Mouse (Mus musculus): ENCODE measurements around the gene Syt12.
A peak's percentile ranks its signal among the peaks of the same experiment; 100 is the strongest.
"Not testable (repeated sequence)": the region's sequence is repeated elsewhere in the genome, so short reads cannot be mapped to it uniquely, and the experiment has no call there.

The Syt12 gene

GRCm38 (mm10) chr19:4487877-4488276 lies 10.6 kb upstream of the Syt12 start:
- DNase-seq: no peak

GRCm38 (mm10) chr19:4485006-4485405 lies 7.8 kb upstream of the Syt12 start:
- DNase-seq: peak; percentile 29

GRCm38 (mm10) chr19:4482111-4482859 lies 5.0 kb upstream of the Syt12 start:
- no peak for DNase-seq

GRCm38 (mm10) chr19:4481326-4481725 lies 4.1 kb upstream of the Syt12 start:
- DNase-seq: no peak

GRCm38 (mm10) chr19:4480041-4480440 lies 2.8 kb upstream of the Syt12 start:
- no peak for DNase-seq

GRCm38 (mm10) chr19:4478190-4478516 lies 906 bp upstream of the Syt12 start:
- peak; percentile 18 for DNase-seq

GRCm38 (mm10) chr19:4476601-4477257 lies 518 bp downstream of the Syt12 start:
- DNase-seq: no peak

GRCm38 (mm10) chr19:4475224-4475925 lies 1.9 kb downstream of the Syt12 start:
- DNase-seq: no peak

- no peak for DNase-seq
These were observed 2.5 kb downstream of the Syt12 start for GRCm38 (mm10) chr19:4474739-4475138.

GRCm38 (mm10) chr19:4473549-4473948 lies 3.7 kb downstream of the Syt12 start:
- no peak for DNase-seq

- DNase-seq: peak; percentile 66
These were observed 8.9 kb downstream of the Syt12 start for GRCm38 (mm10) chr19:4468363-4468762.

- peak; percentile 57 for DNase-seq
These were observed 12.6 kb downstream of the Syt12 start for GRCm38 (mm10) chr19:4464666-4465065.

- no peak for DNase-seq
These were observed 15.3 kb downstream of the Syt12 start for GRCm38 (mm10) chr19:4461981-4462380.

GRCm38 (mm10) chr19:4456227-4456626 lies 21.0 kb downstream of the Syt12 start:
- DNase-seq: peak; percentile 63

GRCm38 (mm10) chr19:4455071-4455800 lies 22.0 kb downstream of the Syt12 start:
- no peak for DNase-seq

- not testable (repeated sequence) for DNase-seq
These were observed 23.2 kb downstream of the Syt12 start for GRCm38 (mm10) chr19:4454040-4454439.

GRCm38 (mm10) chr19:4452525-4452924 lies 24.7 kb downstream of the Syt12 start:
- no peak for DNase-seq

GRCm38 (mm10) chr19:4451965-4452364 lies 25.3 kb downstream of the Syt12 start:
- no peak for DNase-seq

- no peak for DNase-seq
These were observed 26.1 kb downstream of the Syt12 start for GRCm38 (mm10) chr19:4451098-4451497.

- no peak for DNase-seq
These were observed 26.6 kb downstream of the Syt12 start for GRCm38 (mm10) chr19:4450666-4451065.

GRCm38 (mm10) chr19:4449230-4449629 lies 28.0 kb downstream of the Syt12 start:
- no peak for DNase-seq

GRCm38 (mm10) chr19:4447445-4447844 lies 29.8 kb downstream of the Syt12 start:
- no peak for DNase-seq

Data from kidney, adult 9 months (tissue).